Mouse (Mus musculus) stomach, postnatal 0 days (tissue): ENCODE results near the gene Btf3l4. TPM values are rescaled to one million over a fixed set of nuclear protein-coding genes. Genes with fewer than 3 reads are reported as not detected.

Experiments
- ATAC-seq: fragments of 200-750 bp; cut with Nextera tagmentation; 2 replicates; pipeline ENCODE4 v1.8.0; 2017; ENCODE audit not compliant: low FRiP score, low TSS enrichment
- DNase-seq: peaks from one replicate; pipeline ENCODE4 v3.0.0-alpha.2; 2016; ENCODE audit warnings: low spot score
- H3K27ac ChIP-seq: fragments of 300-500 bp; sonication (generic); replicated peaks from 2 replicates; pipeline ENCODE4 v1.5.1; 2014; ENCODE audit warnings: mild to moderate bottlenecking, control low read depth
- H3K27me3 ChIP-seq: fragments of 300-500 bp; sonication (generic); 2 replicates; pipeline ENCODE4 v1.6.1; 2014; ENCODE audit warnings: low read length; ENCODE audit not compliant: control insufficient read depth, insufficient read depth
- H3K36me3 ChIP-seq: fragments of 300-500 bp; sonication (generic); 2 replicates; pipeline ENCODE4 v1.6.1; 2014; ENCODE audit warnings: low read length, mixed read lengths; ENCODE audit not compliant: control insufficient read depth, insufficient read depth
- H3K4me1 ChIP-seq: fragments of 300-500 bp; sonication (generic); replicated peaks from 2 replicates; pipeline ENCODE4 v1.6.1; 2014; ENCODE audit warnings: antibody characterized with exemption; ENCODE audit not compliant: control insufficient read depth, insufficient read depth
- H3K4me2 ChIP-seq: fragments of 300-500 bp; sonication (generic); replicated peaks from 2 replicates; pipeline ENCODE4 v1.6.1; 2014; ENCODE audit warnings: low read depth, mild to moderate bottlenecking, control low read depth, moderate library complexity
- H3K4me3 ChIP-seq: fragments of 300-500 bp; sonication (generic); 2 replicates; pipeline ENCODE4 v1.5.1; 2014; ENCODE audit warnings: low read depth, low read length, control low read depth
- H3K9ac ChIP-seq: fragments of 300-500 bp; sonication (generic); 2 replicates; pipeline ENCODE4 v1.6.1; 2014; ENCODE audit warnings: mild to moderate bottlenecking, low read length, control low read depth, mixed read lengths
- H3K9me3 ChIP-seq: fragments of 300-500 bp; sonication (generic); 2 replicates; pipeline ENCODE4 v1.6.1; 2016; ENCODE audit warnings: low read length; ENCODE audit not compliant: control insufficient read depth
- CTCF ChIP-seq: IDR thresholded peaks from 2 replicates; pipeline ENCODE4 v1.5.1; 2016; ENCODE audit warnings: antibody characterized with exemption, low read depth, mild to moderate bottlenecking, moderate library complexity
- EP300 ChIP-seq: optimal IDR thresholded peaks from 2 replicates; pipeline ENCODE3; 2016; ENCODE audit warnings: antibody characterized with exemption
- WGBS: fragments of 180-500 bp; shearing (Covaris S2); extraction: QIAGEN DNeasy Blood & Tissue Kit; methylation state at CpG from one replicate; pipeline ENCODE4 v1.1.7; 2014; 5-methylcytosine and 5-hydroxymethylcytosine counted together
- polyA plus RNA-seq: library from polyadenylated mRNA; unstranded; fragments of >200 nt; fragmentation: Nextera tagmentation; extraction: Ambion mirVana; gene quantifications from 2 replicates; pipeline ENCODE4 v1.2.1, GENCODE M21; 2015

Btf3l4 gene
- polyA plus RNA-seq, 1 experiment from 2014 or later = 114 TPM

DNA sequence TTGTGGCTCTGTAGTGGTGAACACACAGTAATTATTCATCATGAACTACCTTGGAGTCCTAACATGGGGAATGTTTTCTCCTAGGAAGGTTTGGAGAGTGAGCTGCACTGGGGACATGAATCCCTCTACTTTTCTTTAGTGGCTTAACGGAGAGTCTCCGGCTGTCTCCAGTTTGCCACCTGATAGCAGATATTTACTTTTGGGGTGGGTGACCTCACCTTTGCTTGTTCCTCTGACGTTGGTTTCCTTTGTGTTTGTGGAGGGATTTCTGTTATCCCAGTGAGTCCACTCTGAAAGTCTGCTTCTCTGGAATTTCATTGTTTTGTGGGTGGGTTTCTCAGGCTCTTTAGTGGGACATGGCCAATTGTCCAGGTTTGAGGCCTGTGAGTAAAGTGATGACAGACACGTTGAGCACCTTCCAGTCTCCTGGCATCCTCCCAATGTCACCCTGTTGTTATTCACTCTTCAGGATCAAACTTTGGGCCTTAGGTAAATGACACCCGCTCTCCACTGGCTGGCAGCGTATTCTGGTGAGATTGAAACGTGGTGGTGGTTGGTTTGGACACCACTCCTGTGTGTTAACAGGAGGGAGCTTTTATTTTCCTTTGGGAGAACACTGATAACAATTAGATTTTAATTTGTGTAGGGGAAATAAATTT lies 8.6 kb upstream of the Btf3l4 start:
- H3K4me2 ChIP-seq = no peak overlapping the region
- H3K27ac ChIP-seq = no peak overlapping the region
- no peak for TF ChIP-seq EP300
- TF ChIP-seq CTCF = no peak
- 48% methylated on average over 7 of the region's 7 CpGs for WGBS
- peak; percentile 58 for DNase-seq
- no peaks in the 10 kb centered on the region for H3K4me1 ChIP-seq
- H3K9me3 ChIP-seq = no peaks in the 10 kb centered on the region
- H3K4me3 ChIP-seq = no peak overlapping the region
- no peaks in the 10 kb centered on the region; the same call in 1 of the 2 replicates for H3K36me3 ChIP-seq
- peak; percentile 82 for ATAC-seq
- H3K27me3 ChIP-seq = no peaks in the 10 kb centered on the region
- H3K9ac ChIP-seq = no peak overlapping the region

GRCm38 (mm10) chr4:108838031-108838430 lies 4.6 kb upstream of the Btf3l4 start:
- TF ChIP-seq EP300 (no peak), CTCF (no peak)
- Histone ChIP-seq H3K9me3 (no peaks in the 10 kb centered on the region), H3K4me1 (no peaks in the 10 kb centered on the region; the same call in 1 of the 2 replicates), H3K9ac (no peak overlapping the region), H3K27me3 (no peaks in the 10 kb centered on the region), H3K4me2 (no peak overlapping the region), H3K36me3 (no peaks in the 10 kb centered on the region; the same call in 1 of the 2 replicates), H3K27ac (0 out of 2 replicates have a peak overlapping the region, but pooled peaks have one; percentile 13), H3K4me3 (no peak overlapping the region)
- DNase-seq = no peak
- ATAC-seq = no peak
- WGBS = 52% methylated on average over 4 of the region's 4 CpGs

- Histone ChIP-seq H3K9ac (peak overlapping the region; percentile 74), H3K27me3 (no peaks in the 10 kb centered on the region), H3K27ac (peak overlapping the region; percentile 93; the same call in 1 of the 2 replicates), H3K4me3 (peak overlapping the region; percentile 94), H3K36me3 (no peaks in the 10 kb centered on the region; the same call in 1 of the 2 replicates), H3K4me1 (no peaks in the 10 kb centered on the region; the same call in 1 of the 2 replicates), H3K4me2 (peak overlapping the region; percentile 72), H3K9me3 (no peaks in the 10 kb centered on the region)
- ATAC-seq (no peak), DNase-seq (peak; percentile 44)
- no peak for TF ChIP-seq CTCF
- TF ChIP-seq EP300 = no peak
- 54% methylated on average over 3 of the region's 3 CpGs for WGBS
Observed at GRCm38 (mm10) chr4:108835496-108835895, 2.1 kb upstream of the Btf3l4 start.

GRCm38 (mm10) chr4:108834971-108835311 lies 1.5 kb upstream of the Btf3l4 start:
- Histone ChIP-seq H3K36me3 (no peaks in the 10 kb centered on the region), H3K4me1 (no peaks in the 10 kb centered on the region; the same call in 1 of the 2 replicates), H3K4me2 (peak overlapping the region; percentile 72), H3K9me3 (no peaks in the 10 kb centered on the region), H3K27ac (peak overlapping the region; percentile 93), H3K4me3 (peak overlapping the region; percentile 94), H3K9ac (peak overlapping the region; percentile 74), H3K27me3 (no peaks in the 10 kb centered on the region)
- peak; percentile 23 for DNase-seq
- ATAC-seq = no peak
- TF ChIP-seq EP300 (no peak), CTCF (no peak)
- 0% methylated on average over 15 of the region's 15 CpGs for WGBS

- H3K9ac ChIP-seq = peak within 1 kb of the TSS; percentile 98
- under 1% methylated on average over 34 of the region's 34 CpGs for WGBS
- peak; percentile 87 for DNase-seq
Observed at GRCm38 (mm10) chr4:108834115-108834970, 929 bp upstream of the Btf3l4 start, which contains the start of gene Txndc12. Txndc12 (plus strand) TSS chr4:108834601.

More at GRCm38 (mm10) chr4:108834115-108834970, 929 bp upstream of the Btf3l4 start, which contains the start of gene Txndc12:
- no peaks in the 10 kb centered on the region for H3K36me3 ChIP-seq
- peak; percentile 73 for ATAC-seq
- peak within 1 kb of the TSS; percentile 93 for H3K27ac ChIP-seq
- no peak for TF ChIP-seq EP300
- peak; percentile 24; the same call in 1 of the 2 replicates for TF ChIP-seq CTCF
- H3K27me3 ChIP-seq = no peaks in the 10 kb centered on the region
- H3K4me3 ChIP-seq = peak within 1 kb of the TSS; percentile 94
- no peaks in the 10 kb centered on the region for H3K9me3 ChIP-seq
- no peaks in the 10 kb centered on the region; the same call in 1 of the 2 replicates for H3K4me1 ChIP-seq
- peak within 1 kb of the TSS; percentile 72 for H3K4me2 ChIP-seq
